Mouse (Mus musculus) forebrain, postnatal 0 days (tissue): ENCODE measurements around the gene Ksr1. TPM values are rescaled to one million over a fixed set of nuclear protein-coding genes. Genes with fewer than 3 reads are reported as not detected.

Source experiments
- ATAC-seq: fragments of 200-750 bp; cut with Nextera tagmentation; 2 replicates; pipeline ENCODE4 v1.8.0; 2017; ENCODE audit warnings: mild to moderate bottlenecking, moderate library complexity
- DNase-seq: peaks from one replicate; pipeline ENCODE4 v3.0.0-alpha.2; 2015
- H3K27ac ChIP-seq: fragments of 300-500 bp; sonication (generic); 2 replicates; pipeline ENCODE4 v1.5.1; 2014; ENCODE audit warnings: low read depth, mild to moderate bottlenecking, antibody characterized with exemption, low read length, moderate library complexity, mixed read lengths
- H3K27me3 ChIP-seq: fragments of 300-500 bp; sonication (generic); 2 replicates; pipeline ENCODE4 v1.6.1; 2014; ENCODE audit warnings: mild to moderate bottlenecking, low read length, mixed read lengths; ENCODE audit not compliant: insufficient read depth
- H3K36me3 ChIP-seq: fragments of 300-500 bp; sonication (generic); 2 replicates; pipeline ENCODE4 v1.6.1; 2014; ENCODE audit warnings: mild to moderate bottlenecking, moderate library complexity; ENCODE audit not compliant: insufficient read depth
- H3K4me1 ChIP-seq: fragments of 300-500 bp; sonication (generic); 2 replicates; pipeline ENCODE4 v1.6.1; 2014; ENCODE audit warnings: antibody characterized with exemption; ENCODE audit not compliant: insufficient read depth
- H3K4me2 ChIP-seq: fragments of 300-500 bp; sonication (generic); 2 replicates; pipeline ENCODE4 v1.6.1; 2014; ENCODE audit warnings: low read depth, mild to moderate bottlenecking, moderate library complexity
- H3K4me3 ChIP-seq: fragments of 300-500 bp; sonication (generic); 2 replicates; pipeline ENCODE4 v1.5.1; 2014; ENCODE audit warnings: low read depth, low read length, mixed read lengths
- H3K9ac ChIP-seq: fragments of 300-500 bp; sonication (generic); 2 replicates; pipeline ENCODE4 v1.6.1; 2014; ENCODE audit warnings: mild to moderate bottlenecking
- H3K9me3 ChIP-seq: fragments of 300-500 bp; sonication (generic); 2 replicates; pipeline ENCODE4 v1.6.1; 2016; ENCODE audit warnings: low read length
- CTCF ChIP-seq: sonication (generic); IDR thresholded peaks from 2 replicates; pipeline ENCODE4 v1.5.1; 2016; ENCODE audit warnings: antibody characterized with exemption, control low read depth, low read depth
- WGBS: fragments of 180-500 bp; shearing (Covaris S2); extraction: QIAGEN DNeasy Blood & Tissue Kit; methylation state at CpG from one replicate; pipeline ENCODE4 v1.1.7; 2014; 5-methylcytosine and 5-hydroxymethylcytosine counted together
- polyA plus RNA-seq: library from polyadenylated mRNA; unstranded; fragments of >200 nt; fragmentation: Nextera tagmentation; extraction: Ambion mirVana; gene quantifications from 2 replicates; pipeline ENCODE4 v1.2.1, GENCODE M21; 2015
- total RNA-seq: library from RNA; depleted of rRNA; stranded (reverse); fragments of >200 nt; gene quantifications from 2 replicates; pipeline ENCODE4 v1.2.3, GENCODE M21; 2014

Gene Ksr1
- total and polyA plus RNA-seq, 2 experiments from 2014 or later: 2.7 to 33.2 TPM

- ATAC-seq (no peak), DNase-seq (no peak)
- no peak for TF ChIP-seq CTCF
- no peaks in the 10 kb centered on the region for H3K36me3 ChIP-seq
- 0 out of 2 replicates have a peak overlapping the region, but pooled peaks have one; percentile 45 for H3K27ac ChIP-seq
- no peak overlapping the region for H3K4me2 ChIP-seq
- 40% methylated on average over 1 of the region's 1 CpGs for WGBS
- no peaks in the 10 kb centered on the region for H3K27me3 ChIP-seq
- peaks cover 11% of the 10 kb centered on the region for H3K4me1 ChIP-seq
- no peak overlapping the region for H3K9ac ChIP-seq
- H3K4me3 ChIP-seq: no peak overlapping the region
- H3K9me3 ChIP-seq: no peaks in the 10 kb centered on the region
Measured at GRCm38 (mm10) chr11:79089756-79090155, 56.5 kb downstream of the Ksr1 start.

GRCm38 (mm10) chr11:79089027-79089426 is 57.2 kb downstream of the Ksr1 start:
- Histone ChIP-seq H3K4me1 (peaks cover 10% of the 10 kb centered on the region), H3K4me3 (no peak overlapping the region), H3K9ac (no peak overlapping the region), H3K4me2 (no peak overlapping the region), H3K27ac (peak overlapping the region; percentile 45; the same call in 1 of the 2 replicates), H3K36me3 (no peaks in the 10 kb centered on the region), H3K27me3 (no peaks in the 10 kb centered on the region), H3K9me3 (no peaks in the 10 kb centered on the region)
- no peak for DNase-seq
- no peak for TF ChIP-seq CTCF
- 31% methylated on average over 5 of the region's 5 CpGs for WGBS
- ATAC-seq: peak; percentile 68

GRCm38 (mm10) chr11:79088325-79088724 is 57.9 kb downstream of the Ksr1 start:
- no peak overlapping the region for H3K4me2 ChIP-seq
- no peaks in the 10 kb centered on the region for H3K9me3 ChIP-seq
- H3K27ac ChIP-seq: no peak overlapping the region
- DNase-seq: no peak
- TF ChIP-seq CTCF: no peak
- H3K4me3 ChIP-seq: no peak overlapping the region
- H3K9ac ChIP-seq: no peak overlapping the region
- H3K27me3 ChIP-seq: no peaks in the 10 kb centered on the region
- no peaks in the 10 kb centered on the region for H3K36me3 ChIP-seq
- H3K4me1 ChIP-seq: peaks cover 8% of the 10 kb centered on the region
- 84% methylated on average over 9 of the region's 9 CpGs for WGBS
- no peak for ATAC-seq

- DNase-seq: no peak
- Histone ChIP-seq H3K27me3 (no peaks in the 10 kb centered on the region), H3K9me3 (no peaks in the 10 kb centered on the region), H3K36me3 (no peaks in the 10 kb centered on the region), H3K27ac (0 out of 2 replicates have a peak overlapping the region, but pooled peaks have one; percentile 40), H3K4me2 (no peak overlapping the region), H3K4me3 (no peak overlapping the region), H3K9ac (no peak overlapping the region), H3K4me1 (peaks cover 8% of the 10 kb centered on the region)
- WGBS: 74% methylated on average over 4 of the region's 4 CpGs
- ATAC-seq: no peak; the same call in 1 of the 2 replicates
- TF ChIP-seq CTCF: no peak
Measured at GRCm38 (mm10) chr11:79087731-79088311, 58.4 kb downstream of the Ksr1 start.

- ATAC-seq: no peak
- 89% methylated on average over 12 of the region's 12 CpGs for WGBS
Measured at GRCm38 (mm10) chr11:79086787-79087186, 59.4 kb downstream of the Ksr1 start.

GRCm38 (mm10) chr11:79085059-79085458 is 61.1 kb downstream of the Ksr1 start:
- 73% methylated on average over 5 of the region's 5 CpGs for WGBS
- Histone ChIP-seq H3K4me3 (no peak overlapping the region), H3K9ac (no peak overlapping the region), H3K4me1 (peaks cover 8% of the 10 kb centered on the region), H3K9me3 (no peaks in the 10 kb centered on the region), H3K4me2 (no peak overlapping the region), H3K36me3 (no peaks in the 10 kb centered on the region), H3K27me3 (no peaks in the 10 kb centered on the region), H3K27ac (no peak overlapping the region)
- no peak for ATAC-seq
- TF ChIP-seq CTCF: no peak
- no peak for DNase-seq

More at GRCm38 (mm10) chr11:79086787-79087186, 59.4 kb downstream of the Ksr1 start:
- no peak overlapping the region for H3K4me3 ChIP-seq
- no peak overlapping the region for H3K27ac ChIP-seq
- no peaks in the 10 kb centered on the region for H3K9me3 ChIP-seq
- H3K9ac ChIP-seq: no peak overlapping the region
- H3K4me1 ChIP-seq: peaks cover 8% of the 10 kb centered on the region
- no peaks in the 10 kb centered on the region for H3K27me3 ChIP-seq
- no peak for TF ChIP-seq CTCF
- DNase-seq: no peak
- H3K4me2 ChIP-seq: no peak overlapping the region
- H3K36me3 ChIP-seq: no peaks in the 10 kb centered on the region

GRCm38 (mm10) chr11:79083018-79083441 is 63.2 kb downstream of the Ksr1 start:
- Histone ChIP-seq H3K9me3 (no peaks in the 10 kb centered on the region), H3K27ac (no peak overlapping the region), H3K4me2 (no peak overlapping the region), H3K27me3 (no peaks in the 10 kb centered on the region), H3K4me1 (no peaks in the 10 kb centered on the region), H3K4me3 (no peak overlapping the region), H3K9ac (no peak overlapping the region), H3K36me3 (no peaks in the 10 kb centered on the region)
- DNase-seq (no peak), ATAC-seq (no peak)
- no peak for TF ChIP-seq CTCF
- 72% methylated on average over 11 of the region's 11 CpGs for WGBS
